ENCODE assay signal across 9 mouse cellular contexts in the genomic region with DNA sequence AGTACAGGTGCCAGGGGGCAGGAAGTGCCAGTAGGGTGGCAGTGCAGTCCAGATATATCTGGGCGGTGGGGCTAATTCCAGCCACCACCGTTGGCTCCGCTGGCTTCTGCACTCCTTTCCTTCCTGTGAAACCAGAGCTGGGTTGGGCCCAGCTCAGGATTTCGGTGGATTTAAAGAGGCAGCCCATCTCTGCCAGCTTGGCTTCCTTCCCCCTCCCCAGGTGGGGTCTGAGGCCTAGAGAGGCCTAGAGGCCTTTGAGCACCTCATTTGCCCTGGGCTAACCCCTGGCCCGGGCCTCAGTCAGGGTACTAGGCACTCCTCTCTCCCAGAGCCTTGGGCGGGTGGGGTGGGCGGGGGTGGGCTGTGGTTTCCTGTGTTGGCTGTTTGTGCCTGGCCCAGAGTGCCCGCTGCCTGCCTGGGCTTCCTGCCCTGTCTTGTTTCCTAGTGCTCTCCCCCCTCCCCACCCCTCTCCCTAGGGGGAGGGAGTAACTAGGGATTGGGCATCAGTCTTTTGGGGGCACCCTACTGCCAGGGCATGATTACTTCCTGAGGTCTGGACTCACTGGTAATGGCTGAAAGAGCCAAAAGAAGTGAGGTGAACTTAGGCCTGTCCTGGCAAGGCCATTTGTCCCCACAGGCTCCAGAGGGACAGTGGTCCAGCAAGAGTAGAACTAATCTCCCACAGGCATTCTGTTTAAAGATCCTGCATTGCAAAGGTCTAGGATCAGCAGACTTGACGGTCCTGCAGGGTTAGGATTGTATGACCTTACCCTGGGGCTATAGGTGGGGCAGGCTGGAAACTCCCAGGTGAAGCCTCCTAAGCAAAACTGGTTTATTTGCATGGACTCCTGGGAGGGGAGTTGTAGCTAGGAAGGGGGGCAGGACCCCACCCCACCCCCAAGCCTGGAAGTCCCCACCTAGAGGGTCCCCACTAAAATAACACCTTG. TPM values are rescaled to one million over a fixed set of nuclear protein-coding genes. Genes with fewer than 3 reads are reported as not detected.
DNase-seq lines count a peak whose midpoint lies in the region; ATAC-seq lines count a peak whose summit lies in the region.
"Had no signal": no experiment of that assay in that cellular context is flagged by ENCODE, and none has a peak within 500 bp of the region (broad histone marks: within the 10 kb centered on the region; RNA-seq: fewer than 3 reads in every experiment).

No protein-coding gene starts in this region.

- H3K4me3 ChIP-seq in heart, embryonic 15.5 days, result 0 out of 2 replicates have a peak overlapping the region, but pooled peaks have one; percentile 8
- H3K4me3 ChIP-seq in limb, embryonic 13.5 days, result peak overlapping the region; percentile 17

- peak; percentile 50 for DNase-seq in gastrocnemius, postnatal 14 days
- no peak for DNase-seq in gastrocnemius, postnatal 10 days
- peak; percentile 88 for DNase-seq in 416B (ENCODE audit: low read depth)
- peak; percentile 60 for DNase-seq in cerebellum, adult 9-10 months
- DNase-seq in skeletal muscle tissue, adult 2 months (ENCODE audit: low read depth, low spot score), result peak; percentile 70

- no peak for ATAC-seq in heart, embryonic 15.5 days (replicated peaks; ENCODE audit: insufficient number of reproducible peaks, insufficient read depth, low FRiP score, low read depth)
- ATAC-seq in limb, embryonic 13.5 days (ENCODE audit: low FRiP score, low read depth), result no peak
- no peak for ATAC-seq in megakaryocyte-erythroid progenitor cell, adult 5-6 weeks (replicated peaks; ENCODE audit: low FRiP score, low TSS enrichment, poor library complexity, severe bottlenecking)

- H3K4me2 ChIP-seq in heart, embryonic 15.5 days, result peak overlapping the region; percentile 43
- peak overlapping the region; percentile 52 for H3K4me2 ChIP-seq in limb, embryonic 13.5 days (replicated peaks)

- peak overlapping the region; percentile 31; the same call in 1 of the 2 replicates for H3K9ac ChIP-seq in heart, embryonic 15.5 days
- H3K9ac ChIP-seq in limb, embryonic 13.5 days, result peak overlapping the region; percentile 50
- H3K9ac ChIP-seq: liver, embryonic 14.5 days had no signal

- H3K36me3 ChIP-seq in heart, embryonic 15.5 days, result 0 out of 2 replicates have a peak, but pooled peaks cover 4% of the 10 kb centered on the region
- H3K36me3 ChIP-seq in limb, embryonic 13.5 days, result peaks cover 13% of the 10 kb centered on the region

- no peaks in the 10 kb centered on the region for H3K27me3 ChIP-seq in heart, embryonic 15.5 days
- no peaks in the 10 kb centered on the region for H3K27me3 ChIP-seq in limb, embryonic 13.5 days

- peaks cover 99% of the 10 kb centered on the region for H3K4me1 ChIP-seq in heart, embryonic 15.5 days (replicated peaks)
- H3K4me1 ChIP-seq in limb, embryonic 13.5 days, result peaks cover 98% of the 10 kb centered on the region

- intact Hi-C loops in gastrocnemius, postnatal 14 days (cut with DNase I; ENCODE audit: low total_unique reads), result no loop called here

- peak overlapping the region; percentile 93 for H3K27ac ChIP-seq in heart, embryonic 15.5 days
- H3K27ac ChIP-seq in limb, embryonic 13.5 days, result peak overlapping the region; percentile 82
- H3K27ac ChIP-seq: liver, embryonic 14.5 days had no signal

- H3K9me3 ChIP-seq in heart, embryonic 15.5 days (replicated peaks), result no peaks in the 10 kb centered on the region
- H3K9me3 ChIP-seq in limb, embryonic 13.5 days, result no peaks in the 10 kb centered on the region

- WGBS in heart, embryonic 15.5 days, result 25% methylated on average over 9 of the region's 9 CpGs
- 25% methylated on average over 9 of the region's 9 CpGs for WGBS in limb, embryonic 13.5 days

RNA-seq across cellular contexts. Expression of a gene that starts 12.5 kb away (rescaled TPM):
- total RNA-seq in gastrocnemius, postnatal 14 days (2021), result 10 to 100 TPM; 38.9 to 44.2 TPM
- 10 to 100 TPM; 65.4 to 77.6 TPM for total RNA-seq in gastrocnemius, postnatal 10 days (2021)
- polyA plus RNA-seq in heart, embryonic 15.5 days (2015; fragmentation: Nextera tagmentation; extraction: Ambion mirVana), result 9.1 and 12.6 TPM in 2 replicates
- 14.5 and 15.0 TPM in 2 replicates for polyA plus RNA-seq in limb, embryonic 13.5 days (2015; fragmentation: Nextera tagmentation; extraction: Ambion mirVana)
- total RNA-seq in megakaryocyte-erythroid progenitor cell, adult 5-6 weeks (2014; fragmentation: Nextera tagmentation), result 4.8 and 5.5 TPM in 2 replicates
- 0.52 and 3.7 TPM in 2 replicates for total RNA-seq in megakaryocyte-erythroid progenitor cell, adult 5-6 weeks (2017)

RNA-seq across cellular contexts. Expression of a gene that starts 40.4 kb away (rescaled TPM):
- total RNA-seq in gastrocnemius, postnatal 14 days (2021), result under 1 TPM; 0.35 to 0.78 TPM
- total RNA-seq in gastrocnemius, postnatal 10 days (2021), result under 1 TPM; 0.38 to 0.65 TPM
- polyA plus RNA-seq in heart, embryonic 15.5 days (2015; fragmentation: Nextera tagmentation; extraction: Ambion mirVana), result 0.63 TPM in 1 of 2 replicates, not detected in the other
- polyA plus RNA-seq in limb, embryonic 13.5 days (2015; fragmentation: Nextera tagmentation; extraction: Ambion mirVana), result 0.31 and 0.36 TPM in 2 replicates
- not detected in 2 replicates for total RNA-seq in megakaryocyte-erythroid progenitor cell, adult 5-6 weeks (2014; fragmentation: Nextera tagmentation)
- total RNA-seq in megakaryocyte-erythroid progenitor cell, adult 5-6 weeks (2017), result not detected in 2 replicates
- polyA plus RNA-seq: liver, embryonic 14.5 days had no signal

RNA-seq across cellular contexts. Expression of a gene that starts 54.2 kb away (rescaled TPM):
- total RNA-seq in gastrocnemius, postnatal 14 days (2021), result not detected
- total RNA-seq in gastrocnemius, postnatal 10 days (2021), result not detected
- polyA plus RNA-seq in heart, embryonic 15.5 days (2015; fragmentation: Nextera tagmentation; extraction: Ambion mirVana), result not detected in 2 replicates
- polyA plus RNA-seq in limb, embryonic 13.5 days (2015; fragmentation: Nextera tagmentation; extraction: Ambion mirVana), result not detected in 2 replicates
- not detected in 2 replicates for total RNA-seq in megakaryocyte-erythroid progenitor cell, adult 5-6 weeks (2014; fragmentation: Nextera tagmentation)
- total RNA-seq in megakaryocyte-erythroid progenitor cell, adult 5-6 weeks (2017), result not detected in 2 replicates
- polyA plus RNA-seq: liver, embryonic 14.5 days had no signal

Comparison
In these comparisons a context has a peak if more than half of its experiments do, and no peak if none do; other contexts are left out.
1. RNA of a gene that starts 12.5 kb away (total RNA-seq): 65.4 to 77.6 TPM in gastrocnemius, postnatal 10 days and 38.9 to 44.2 TPM in gastrocnemius, postnatal 14 days; 0.52 to 5.5 TPM in megakaryocyte-erythroid progenitor cell, adult 5-6 weeks; every median in the first group is over 4 times any median in the second.